Mouse (Mus musculus) lung, adult 2 months (tissue): ENCODE data around the gene Crocc.

Experiments
- CTCF ChIP-seq: fragments of 200-500 bp; IDR thresholded peaks from 2 replicates; pipeline ENCODE4 v1.5.1; 2011; ENCODE audit warnings: mild to moderate bottlenecking, low read length, control low read depth; ENCODE audit not compliant: insufficient read depth
- POLR2A ChIP-seq: fragments of 200-500 bp; IDR thresholded peaks from 2 replicates; pipeline ENCODE4 v1.6.1; 2011; ENCODE audit warnings: low read depth, mild to moderate bottlenecking, control low read depth, low read length, borderline replicate concordance; ENCODE audit errors: extremely low read depth

DNA sequence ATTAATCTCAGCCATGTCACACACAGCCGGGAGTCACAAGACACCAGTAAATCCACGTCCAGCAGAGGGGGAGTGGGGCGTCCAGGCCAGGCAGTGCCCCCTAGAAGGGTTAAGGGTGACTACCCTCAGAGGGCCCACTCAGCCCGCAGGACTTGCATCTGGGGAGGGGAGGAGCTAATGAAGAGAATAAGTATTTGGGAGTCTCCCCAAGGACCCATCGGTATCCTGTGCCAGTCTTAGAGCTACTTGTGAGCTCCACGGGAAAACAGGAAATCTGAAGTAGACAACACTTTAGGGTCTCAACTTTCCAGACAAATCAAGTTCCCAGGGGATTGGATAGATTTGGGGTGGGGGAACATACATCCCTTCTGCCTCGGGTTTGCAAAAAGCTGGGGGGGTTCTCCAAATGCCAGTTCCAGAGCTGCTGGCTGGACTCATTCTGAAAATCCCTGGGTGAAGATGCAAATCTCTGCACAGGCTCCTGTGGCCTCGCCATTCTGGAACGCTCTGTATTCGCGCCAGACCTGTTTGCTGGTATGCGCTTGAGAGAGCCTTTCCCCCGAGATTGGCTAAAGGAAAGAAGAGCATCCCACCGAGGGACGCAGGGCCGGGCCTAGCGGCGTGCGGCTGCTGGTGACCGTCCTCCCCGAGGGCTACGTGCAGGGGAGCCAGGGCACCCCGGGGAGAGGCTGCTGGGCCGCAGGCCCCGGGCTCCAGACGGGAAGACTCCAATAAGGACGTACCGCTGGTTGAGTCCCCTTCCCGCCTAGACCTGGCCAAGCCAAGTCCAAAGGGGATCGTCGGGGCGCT is 529 bp downstream of the Crocc start:
- TF ChIP-seq CTCF (no peak), POLR2A (no peak)
